Mouse (Mus musculus): Measurements from ENCODE around the gene Txk.

Gene Txk

GRCm38 (mm10) chr5:72720587-72720986, 32.0 kb downstream of the Txk start:
- TF ChIP-seq NANOG (IDR thresholded peaks at IDR 0.05; ENCODE audit: borderline replicate concordance, low read length) (no peak), CTCF (conservative IDR thresholded peaks at IDR 0.05; ENCODE audit: low read length) (peak; percentile 43), POU5F1 (IDR thresholded peaks at IDR 0.05; ENCODE audit: borderline replicate concordance, low read length) (no peak)
- Histone ChIP-seq H3K9me3 (ENCODE audit: low read length) (no peaks in the 10 kb centered on the region), H3K27me3 (ENCODE audit: insufficient read depth, low read length) (no peaks in the 10 kb centered on the region), H3K4me1 (replicated peaks; ENCODE audit: low read depth, low read length) (no peaks in the 10 kb centered on the region), H3K4me3 (replicated peaks; ENCODE audit: low read length) (no peak overlapping the region), H3K36me3 (ENCODE audit: insufficient read depth, low read length) (no peaks in the 10 kb centered on the region)

DNA sequence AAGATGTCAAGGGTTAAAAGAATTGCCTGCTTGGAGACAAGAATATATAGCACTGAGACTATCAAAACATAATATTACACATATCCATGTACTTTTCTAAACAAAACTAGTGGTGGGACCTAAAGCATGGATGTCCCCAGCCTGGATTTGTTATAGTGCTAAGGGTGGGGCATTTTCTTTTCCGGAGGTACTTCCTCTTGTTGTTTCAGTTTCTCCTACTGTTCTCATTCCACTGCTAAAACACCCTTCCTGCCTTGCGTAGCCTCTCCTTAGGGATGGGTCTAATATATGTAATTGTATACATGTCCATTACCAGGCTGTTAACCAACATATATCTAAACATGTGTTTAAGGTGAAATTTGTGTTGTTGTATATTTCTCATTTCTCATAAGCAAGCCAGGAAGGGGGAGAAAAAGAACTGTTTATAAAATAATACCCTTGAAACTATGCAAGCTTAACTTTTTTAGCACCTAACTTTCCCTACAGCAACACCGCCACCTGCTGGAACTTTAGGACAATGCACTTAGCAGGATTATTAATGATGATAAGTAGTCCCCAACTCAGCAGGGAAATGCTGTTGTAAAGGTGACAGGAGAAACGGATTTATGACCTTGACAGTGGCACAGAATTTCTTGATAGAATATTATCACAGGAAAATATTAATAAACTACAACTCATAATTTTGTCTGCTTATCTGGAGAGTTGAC, 41.9 kb downstream of the Txk start:
- Histone ChIP-seq H3K27me3 (ENCODE audit: insufficient read depth, low read length) (0 out of 2 replicates have a peak, but pooled peaks cover under 1% of the 10 kb centered on the region), H3K9me3 (ENCODE audit: low read length) (no peaks in the 10 kb centered on the region), H3K4me1 (replicated peaks; ENCODE audit: low read depth, low read length) (peaks cover 8% of the 10 kb centered on the region; the same call in 1 of the 2 replicates), H3K4me3 (replicated peaks; ENCODE audit: low read length) (no peak overlapping the region), H3K36me3 (ENCODE audit: insufficient read depth, low read length) (no peaks in the 10 kb centered on the region)
- TF ChIP-seq POU5F1 (IDR thresholded peaks at IDR 0.05; ENCODE audit: borderline replicate concordance, low read length) (no peak), CTCF (conservative IDR thresholded peaks at IDR 0.05; ENCODE audit: low read length) (peak; percentile 93)

DNA sequence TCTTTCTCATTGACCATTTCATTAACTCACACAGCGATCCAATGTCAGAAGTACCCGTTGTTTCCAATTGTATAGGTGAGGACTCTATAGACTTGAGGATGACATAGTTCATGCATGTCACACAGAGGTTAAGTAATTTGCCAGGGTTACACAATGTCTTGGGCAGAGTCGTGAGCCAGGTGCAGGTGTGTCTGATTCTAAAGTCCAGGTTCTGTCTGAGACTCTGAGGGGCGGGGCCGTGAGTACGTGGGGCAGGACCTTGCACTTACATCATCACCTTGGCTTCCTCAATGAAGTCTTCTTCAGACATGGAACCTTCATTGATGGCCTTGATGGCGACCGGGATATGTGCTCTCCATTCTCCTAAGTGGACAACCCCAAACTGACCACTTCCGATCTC, 42.6 kb downstream of the Txk start:
- peaks cover 8% of the 10 kb centered on the region; the same call in 1 of the 2 replicates for H3K4me1 ChIP-seq (replicated peaks; ENCODE audit: low read depth, low read length)
- TF ChIP-seq NANOG (IDR thresholded peaks at IDR 0.05; ENCODE audit: borderline replicate concordance, low read length) (no peak), POU5F1 (IDR thresholded peaks at IDR 0.05; ENCODE audit: borderline replicate concordance, low read length) (no peak), CTCF (conservative IDR thresholded peaks at IDR 0.05; ENCODE audit: low read length) (no peak)
- peaks cover 7% of the 10 kb centered on the region for H3K9me3 ChIP-seq (ENCODE audit: low read length)
- 0 out of 2 replicates have a peak, but pooled peaks cover 4% of the 10 kb centered on the region for H3K27me3 ChIP-seq (ENCODE audit: insufficient read depth, low read length)
- no peak overlapping the region for H3K4me3 ChIP-seq (replicated peaks; ENCODE audit: low read length)
- H3K36me3 ChIP-seq (ENCODE audit: insufficient read depth, low read length): no peaks in the 10 kb centered on the region

DNA sequence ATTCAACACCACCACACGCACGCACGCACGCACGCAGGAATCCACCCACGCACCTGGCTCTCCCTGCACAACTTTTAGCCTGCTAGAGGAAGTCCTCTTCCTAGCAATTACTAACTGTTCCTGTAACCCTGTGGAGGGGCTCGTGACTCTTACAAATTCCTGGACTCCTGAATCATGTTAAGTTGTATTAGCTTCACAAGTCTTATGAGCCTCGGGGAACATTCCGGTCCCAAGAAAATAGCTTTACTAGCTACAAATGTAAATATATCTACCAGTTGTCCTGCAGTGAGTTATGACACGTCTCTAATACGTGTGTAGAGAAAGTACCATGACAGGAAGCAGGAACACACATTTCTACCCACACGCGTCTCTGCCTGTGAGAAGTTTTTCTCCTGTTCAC, 43.1 kb downstream of the Txk start:
- Histone ChIP-seq H3K27me3 (ENCODE audit: insufficient read depth, low read length) (0 out of 2 replicates have a peak, but pooled peaks cover 4% of the 10 kb centered on the region), H3K4me1 (replicated peaks; ENCODE audit: low read depth, low read length) (peaks cover 8% of the 10 kb centered on the region; the same call in 1 of the 2 replicates), H3K36me3 (ENCODE audit: insufficient read depth, low read length) (no peaks in the 10 kb centered on the region), H3K9me3 (ENCODE audit: low read length) (peaks cover 12% of the 10 kb centered on the region), H3K4me3 (replicated peaks; ENCODE audit: low read length) (no peak overlapping the region)
- TF ChIP-seq NANOG (IDR thresholded peaks at IDR 0.05; ENCODE audit: borderline replicate concordance, low read length) (no peak), CTCF (conservative IDR thresholded peaks at IDR 0.05; ENCODE audit: low read length) (no peak), POU5F1 (IDR thresholded peaks at IDR 0.05; ENCODE audit: borderline replicate concordance, low read length) (no peak)

DNA sequence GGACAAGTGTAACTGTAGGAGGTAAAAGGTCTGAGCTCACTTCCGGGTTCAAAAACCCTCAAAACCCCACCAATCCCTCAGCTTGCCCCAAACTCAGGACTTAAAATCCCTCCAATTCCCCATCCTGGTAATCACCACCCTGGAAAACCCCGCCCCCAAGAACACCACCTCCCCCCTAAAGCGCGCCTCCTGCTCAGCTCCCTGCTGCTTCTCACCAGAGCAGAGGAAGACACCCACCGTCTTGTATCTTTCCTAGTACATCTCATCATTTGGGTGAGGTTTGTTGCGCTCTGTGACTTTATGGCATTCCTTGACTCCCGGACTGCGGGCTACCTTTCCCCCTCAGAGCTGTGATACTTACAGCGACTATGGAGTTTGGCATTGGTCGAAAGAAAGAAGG, 45.9 kb downstream of the Txk start:
- Histone ChIP-seq H3K36me3 (ENCODE audit: insufficient read depth, low read length) (no peaks in the 10 kb centered on the region), H3K9me3 (ENCODE audit: low read length) (peaks cover 12% of the 10 kb centered on the region)

DNA sequence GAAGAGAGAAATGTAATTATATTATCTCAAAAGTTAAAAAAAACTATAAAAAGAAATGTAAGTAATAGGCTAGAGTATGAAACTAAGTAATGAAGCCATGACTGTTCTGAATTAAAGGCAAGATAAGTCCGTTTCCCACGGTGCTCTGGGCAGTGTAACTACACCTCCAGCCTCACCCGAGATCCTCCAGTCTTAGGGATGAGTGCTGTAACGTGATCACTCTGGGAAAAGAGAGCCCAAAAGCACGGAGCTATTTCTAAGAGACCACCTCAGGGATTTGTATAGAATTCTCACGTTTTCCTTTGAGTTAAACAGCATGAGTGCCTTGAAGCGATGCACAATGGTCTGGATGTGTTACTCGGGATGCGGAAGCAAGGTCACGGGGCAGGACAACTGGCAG, 46.5 kb downstream of the Txk start:
- Histone ChIP-seq H3K4me3 (replicated peaks; ENCODE audit: low read length) (no peak overlapping the region), H3K36me3 (ENCODE audit: insufficient read depth, low read length) (no peaks in the 10 kb centered on the region), H3K9me3 (ENCODE audit: low read length) (peaks cover 16% of the 10 kb centered on the region), H3K4me1 (replicated peaks; ENCODE audit: low read depth, low read length) (peaks cover 8% of the 10 kb centered on the region; the same call in 1 of the 2 replicates), H3K27me3 (ENCODE audit: insufficient read depth, low read length) (0 out of 2 replicates have a peak, but pooled peaks cover 4% of the 10 kb centered on the region)
- TF ChIP-seq NANOG (IDR thresholded peaks at IDR 0.05; ENCODE audit: borderline replicate concordance, low read length) (no peak; the same call in 1 of the 2 replicates), CTCF (conservative IDR thresholded peaks at IDR 0.05; ENCODE audit: low read length) (no peak), POU5F1 (IDR thresholded peaks at IDR 0.05; ENCODE audit: borderline replicate concordance, low read length) (no peak)

More for the DNA sequence above, 45.9 kb downstream of the Txk start:
- H3K27me3 ChIP-seq (ENCODE audit: insufficient read depth, low read length): 0 out of 2 replicates have a peak, but pooled peaks cover 4% of the 10 kb centered on the region
- peaks cover 8% of the 10 kb centered on the region; the same call in 1 of the 2 replicates for H3K4me1 ChIP-seq (replicated peaks; ENCODE audit: low read depth, low read length)
- TF ChIP-seq NANOG (IDR thresholded peaks at IDR 0.05; ENCODE audit: borderline replicate concordance, low read length): no peak
- no peak for TF ChIP-seq CTCF (conservative IDR thresholded peaks at IDR 0.05; ENCODE audit: low read length)
- TF ChIP-seq POU5F1 (IDR thresholded peaks at IDR 0.05; ENCODE audit: borderline replicate concordance, low read length): no peak
- no peak overlapping the region for H3K4me3 ChIP-seq (replicated peaks; ENCODE audit: low read length)

DNA sequence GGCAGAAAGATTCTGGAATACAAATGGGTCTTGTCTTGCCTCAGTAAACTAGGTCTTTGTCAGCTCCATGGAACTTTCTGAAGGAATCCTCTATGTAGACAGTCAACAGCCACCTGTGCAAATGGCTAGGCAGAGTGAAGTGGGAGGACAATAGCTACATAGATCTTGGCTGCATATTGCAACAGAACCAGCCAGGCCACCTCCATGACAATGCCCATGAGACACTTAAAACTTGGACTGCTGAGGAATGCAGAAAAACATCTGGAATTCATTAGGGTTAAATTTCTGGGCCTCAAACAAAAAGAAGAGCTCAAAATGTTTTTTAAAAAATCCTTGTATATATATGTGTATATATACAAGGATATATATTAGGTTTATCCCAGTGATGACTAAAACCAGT, 50.4 kb downstream of the Txk start:
- Histone ChIP-seq H3K27me3 (ENCODE audit: insufficient read depth, low read length) (peaks cover 4% of the 10 kb centered on the region; the same call in 1 of the 2 replicates), H3K4me1 (replicated peaks; ENCODE audit: low read depth, low read length) (peaks cover 8% of the 10 kb centered on the region; the same call in 1 of the 2 replicates), H3K9me3 (ENCODE audit: low read length) (peaks cover 20% of the 10 kb centered on the region), H3K36me3 (ENCODE audit: insufficient read depth, low read length) (no peaks in the 10 kb centered on the region), H3K4me3 (replicated peaks; ENCODE audit: low read length) (no peak overlapping the region)
- TF ChIP-seq NANOG (IDR thresholded peaks at IDR 0.05; ENCODE audit: borderline replicate concordance, low read length) (no peak), CTCF (conservative IDR thresholded peaks at IDR 0.05; ENCODE audit: low read length) (no peak), POU5F1 (IDR thresholded peaks at IDR 0.05; ENCODE audit: borderline replicate concordance, low read length) (no peak)

GRCm38 (mm10) chr5:72699500-72699818, 53.1 kb downstream of the Txk start:
- TF ChIP-seq POU5F1 (IDR thresholded peaks at IDR 0.05; ENCODE audit: borderline replicate concordance, low read length) (no peak), CTCF (conservative IDR thresholded peaks at IDR 0.05; ENCODE audit: low read length) (no peak), NANOG (IDR thresholded peaks at IDR 0.05; ENCODE audit: borderline replicate concordance, low read length) (no peak)
- H3K4me3 ChIP-seq (replicated peaks; ENCODE audit: low read length): no peak overlapping the region
- no peaks in the 10 kb centered on the region for H3K36me3 ChIP-seq (ENCODE audit: insufficient read depth, low read length)

More at GRCm38 (mm10) chr5:72699500-72699818, 53.1 kb downstream of the Txk start:
- H3K27me3 ChIP-seq (ENCODE audit: insufficient read depth, low read length): no peaks in the 10 kb centered on the region; the same call in 1 of the 2 replicates
- H3K4me1 ChIP-seq (replicated peaks; ENCODE audit: low read depth, low read length): peaks cover 12% of the 10 kb centered on the region
- H3K9me3 ChIP-seq (ENCODE audit: low read length): peaks cover 8% of the 10 kb centered on the region; the same call in 1 of the 2 replicates

Data from E14TG2a.4 (cell line).